29 mouse cellular contexts compared by ENCODE assay signal in genomic region chr3:22126251-22126826, GRCm38 (mm10). TPM values are rescaled to one million over a fixed set of nuclear protein-coding genes. Genes with fewer than 3 reads are reported as not detected.
DNase-seq lines count a peak whose midpoint lies in the region; ATAC-seq lines count a peak whose summit lies in the region.
"Had no signal": no experiment of that assay in that cellular context is flagged by ENCODE, and none has a peak within 500 bp of the region (broad histone marks: within the 10 kb centered on the region; RNA-seq: fewer than 3 reads in every experiment).

No protein-coding gene starts in this region.

- H3K27me3 ChIP-seq in intestine, embryonic 14.5 days (replicated peaks; ENCODE audit: control insufficient read depth, insufficient read depth, low read length), result no peaks in the 10 kb centered on the region
- no peaks in the 10 kb centered on the region for H3K27me3 ChIP-seq in intestine, embryonic 16.5 days (replicated peaks; ENCODE audit: control insufficient read depth, insufficient read depth, low read length)
- H3K27me3 ChIP-seq: forebrain, embryonic 12.5 days; hindbrain, embryonic 13.5 days; limb, embryonic 13.5 days; megakaryocyte, embryonic 14.5 days; midbrain, embryonic 13.5 days had no signal

- no peak overlapping the region for H3K27ac ChIP-seq in intestine, embryonic 14.5 days (ENCODE audit: low read depth)
- H3K27ac ChIP-seq in intestine, embryonic 16.5 days (ENCODE audit: low read length), result no peak overlapping the region
- H3K27ac ChIP-seq: forebrain, embryonic 12.5 days; hindbrain, embryonic 13.5 days; limb, embryonic 13.5 days; midbrain, embryonic 13.5 days had no signal

- no peaks in the 10 kb centered on the region for H3K36me3 ChIP-seq in intestine, embryonic 14.5 days (ENCODE audit: control insufficient read depth, insufficient read depth, low read length)
- H3K36me3 ChIP-seq in intestine, embryonic 16.5 days (ENCODE audit: control insufficient read depth, insufficient read depth, low read length), result no peaks in the 10 kb centered on the region
- H3K36me3 ChIP-seq: hindbrain, embryonic 13.5 days; midbrain, embryonic 13.5 days had no signal

- no peaks in the 10 kb centered on the region for H3K9me3 ChIP-seq in intestine, embryonic 14.5 days (ENCODE audit: control insufficient read depth, low read length)
- H3K9me3 ChIP-seq in intestine, embryonic 16.5 days (ENCODE audit: control insufficient read depth, low read length), result no peaks in the 10 kb centered on the region
- H3K9me3 ChIP-seq: forebrain, embryonic 12.5 days; limb, embryonic 13.5 days; midbrain, embryonic 13.5 days had no signal

- no peak overlapping the region for H3K4me3 ChIP-seq in intestine, embryonic 14.5 days (ENCODE audit: low read depth, low read length)
- H3K4me3 ChIP-seq in intestine, embryonic 16.5 days (ENCODE audit: low read length), result no peak overlapping the region
- H3K4me3 ChIP-seq: forebrain, embryonic 12.5 days; hindbrain, embryonic 13.5 days; limb, embryonic 13.5 days; megakaryocyte, embryonic 14.5 days; midbrain, embryonic 13.5 days had no signal

- no peaks in the 10 kb centered on the region for H3K4me1 ChIP-seq in intestine, embryonic 14.5 days (replicated peaks; ENCODE audit: control insufficient read depth, insufficient read depth, low read length)
- peaks cover 6% of the 10 kb centered on the region for H3K4me1 ChIP-seq in intestine, embryonic 16.5 days (ENCODE audit: control insufficient read depth, insufficient read depth, low read length)

- H3K4me2 ChIP-seq in intestine, embryonic 14.5 days (ENCODE audit: low read length), result no peak overlapping the region
- no peak overlapping the region for H3K4me2 ChIP-seq in intestine, embryonic 16.5 days (ENCODE audit: low read depth, low read length)
- H3K4me2 ChIP-seq: forebrain, embryonic 12.5 days; heart, embryonic 11.5 days; hindbrain, embryonic 13.5 days; limb, embryonic 13.5 days; liver, embryonic 11.5 days; midbrain, embryonic 13.5 days had no signal

- DNase-seq in intestine, embryonic 14.5 days (ENCODE audit: low spot score), result peak; percentile 21
- peak; percentile 30 for DNase-seq in mesoderm, embryonic 11.5 days (ENCODE audit: low read depth, low spot score)
- DNase-seq in thymus, postnatal 0 days (ENCODE audit: low spot score), result no peak
- no peak for DNase-seq in layer of hippocampus, adult 18-20 months (ENCODE audit: low spot score in 2 of 2)
- DNase-seq: adrenal gland, adult 8-10 months; cerebellum, adult 11 months; cerebellum, postnatal 10 days; forebrain, postnatal 0 days; gastrocnemius, postnatal 14 days; heart, adult 18-20 months; heart, postnatal 4 days; kidney, adult 18-20 months; kidney, postnatal 4 days; liver, postnatal 0 days; lung, postnatal 36 days; right cerebral cortex, postnatal 25 days; thymus, adult 18-20 months; thymus, postnatal 36 days had no signal

- no peak for ATAC-seq in intestine, embryonic 14.5 days (replicated peaks; ENCODE audit: low FRiP score, low TSS enrichment, low read depth)
- ATAC-seq in intestine, embryonic 16.5 days, result no peak
- peak; percentile 37 for ATAC-seq in common myeloid progenitor, adult 5-6 weeks (replicated peaks; ENCODE audit: low read depth, poor library complexity, severe bottlenecking)
- ATAC-seq in CD4-positive, CD25-positive, alpha-beta regulatory T cell, adult 4 months, result no peak
- ATAC-seq: activated CD4-positive, CD25-positive, alpha-beta regulatory T cell, adult 4 months; forebrain, postnatal 0 days; liver, postnatal 0 days; midbrain, embryonic 13.5 days had no signal

- WGBS in intestine, embryonic 14.5 days, result 86% methylated on average over 5 of the region's 5 CpGs
- WGBS in intestine, embryonic 16.5 days, result 90% methylated on average over 5 of the region's 5 CpGs

- H3K9ac ChIP-seq in intestine, embryonic 14.5 days (ENCODE audit: low read length), result no peak overlapping the region
- H3K9ac ChIP-seq in intestine, embryonic 16.5 days (ENCODE audit: low read depth, low read length), result no peak overlapping the region
- H3K9ac ChIP-seq: forebrain, embryonic 12.5 days; forebrain, postnatal 0 days; hindbrain, embryonic 13.5 days; limb, embryonic 13.5 days; liver, postnatal 0 days; midbrain, embryonic 13.5 days had no signal

RNA-seq across cellular contexts. Expression of gene Tbl1xr1, which starts 49.9 kb away (rescaled TPM):
- 22.3 and 23.9 TPM in 2 replicates for polyA plus RNA-seq in intestine, embryonic 14.5 days (2014; fragmentation: Nextera tagmentation; extraction: Ambion mirVana)
- polyA plus RNA-seq in intestine, embryonic 16.5 days (2015; fragmentation: Nextera tagmentation; extraction: Ambion mirVana), result 9.5 and 10.3 TPM in 2 replicates
- 106 and 133 TPM in 2 replicates for total RNA-seq in common myeloid progenitor, adult 5-6 weeks (2017)
- 10 to 100 TPM; 21.6 to 25.6 TPM for polyA plus RNA-seq in CD4-positive, CD25-positive, alpha-beta regulatory T cell, adult 4 months (2017; shearing (Covaris generic))
- polyA plus RNA-seq in thymus, postnatal 0 days (2015; fragmentation: Nextera tagmentation; extraction: Ambion mirVana), result 27.0 and 30.6 TPM in 2 replicates
- total RNA-seq in layer of hippocampus, adult 18-20 months (2021), result 100 to 1,000 TPM; 143 to 150 TPM

Comparison
In these comparisons a context has a peak if more than half of its experiments do, and no peak if none do; other contexts are left out.
1. DNase-seq: peak in intestine, embryonic 14.5 days (single experiment) and mesoderm, embryonic 11.5 days (single experiment); none in thymus, postnatal 0 days (single experiment) and layer of hippocampus, adult 18-20 months (0 of 2).